Mouse (Mus musculus) CH12.LX (cell line): ENCODE measurements around the gene Rbpms2.
A peak's percentile ranks its signal among the peaks of the same experiment; 100 is the strongest.

Experiments used
- CHD1 ChIP-seq: IDR thresholded peaks from 2 replicates; pipeline ENCODE4 v1.6.1; 2012; ENCODE audit warnings: low read depth, low read length, improper control_type of control experiment, inconsistent platforms
- CHD2 ChIP-seq: IDR thresholded peaks from 2 replicates; pipeline ENCODE4 v1.6.1; 2011; ENCODE audit warnings: low read length, improper control_type of control experiment
- CTCF ChIP-seq, 2 experiments: IDR thresholded peaks in 1 of 2; conservative IDR thresholded peaks in 1 of 2; 2 replicates each; pipeline ENCODE4 v1.5.1; 2011 to 2012; ENCODE audit warnings: low read depth in 2 of 2, low read length in 2 of 2, improper control_type of control experiment in 1 of 2, inconsistent platforms in 1 of 2, mild to moderate bottlenecking in 1 of 2, moderate library complexity in 1 of 2
- E2F4 ChIP-seq: IDR thresholded peaks from 2 replicates; pipeline ENCODE4 v1.6.1; 2011; ENCODE audit warnings: low read depth, low read length, improper control_type of control experiment; ENCODE audit not compliant: insufficient replicate concordance
- EP300 ChIP-seq: IDR thresholded peaks from 2 replicates; pipeline ENCODE4 v1.6.1; 2011; ENCODE audit warnings: low read length, improper control_type of control experiment
- IRF4 ChIP-seq: IDR thresholded peaks from 2 replicates; pipeline ENCODE4 v1.6.1; 2014; ENCODE audit warnings: low read depth, mild to moderate bottlenecking, inconsistent platforms, low read length, improper control_type of control experiment
- MAZ ChIP-seq: IDR thresholded peaks from 2 replicates; pipeline ENCODE4 v1.6.1; 2012; ENCODE audit warnings: low read depth, mild to moderate bottlenecking, inconsistent platforms, low read length, improper control_type of control experiment, moderate library complexity
- POLR2A ChIP-seq: IDR thresholded peaks from 2 replicates; pipeline ENCODE4 v1.6.1; 2011; ENCODE audit warnings: low read depth, mild to moderate bottlenecking, improper control_type of control experiment, low read length
- TCF12 ChIP-seq: IDR thresholded peaks from 2 replicates; pipeline ENCODE4 v1.6.1; 2014; ENCODE audit warnings: low read depth, mild to moderate bottlenecking, inconsistent platforms, low read length, improper control_type of control experiment
- USF2 ChIP-seq: conservative IDR thresholded peaks from 2 replicates; pipeline ENCODE4 v1.6.1; 2011; ENCODE audit warnings: low read depth, low read length, improper control_type of control experiment
- ZMIZ1 ChIP-seq: IDR thresholded peaks from 2 replicates; pipeline ENCODE4 v1.6.1; 2012; ENCODE audit warnings: low read depth, mild to moderate bottlenecking, inconsistent platforms, low read length, improper control_type of control experiment
- ZNF384 ChIP-seq: IDR thresholded peaks from 2 replicates; pipeline ENCODE4 v1.6.1; 2012; ENCODE audit warnings: low read depth, low read length, improper control_type of control experiment, inconsistent platforms

DNA sequence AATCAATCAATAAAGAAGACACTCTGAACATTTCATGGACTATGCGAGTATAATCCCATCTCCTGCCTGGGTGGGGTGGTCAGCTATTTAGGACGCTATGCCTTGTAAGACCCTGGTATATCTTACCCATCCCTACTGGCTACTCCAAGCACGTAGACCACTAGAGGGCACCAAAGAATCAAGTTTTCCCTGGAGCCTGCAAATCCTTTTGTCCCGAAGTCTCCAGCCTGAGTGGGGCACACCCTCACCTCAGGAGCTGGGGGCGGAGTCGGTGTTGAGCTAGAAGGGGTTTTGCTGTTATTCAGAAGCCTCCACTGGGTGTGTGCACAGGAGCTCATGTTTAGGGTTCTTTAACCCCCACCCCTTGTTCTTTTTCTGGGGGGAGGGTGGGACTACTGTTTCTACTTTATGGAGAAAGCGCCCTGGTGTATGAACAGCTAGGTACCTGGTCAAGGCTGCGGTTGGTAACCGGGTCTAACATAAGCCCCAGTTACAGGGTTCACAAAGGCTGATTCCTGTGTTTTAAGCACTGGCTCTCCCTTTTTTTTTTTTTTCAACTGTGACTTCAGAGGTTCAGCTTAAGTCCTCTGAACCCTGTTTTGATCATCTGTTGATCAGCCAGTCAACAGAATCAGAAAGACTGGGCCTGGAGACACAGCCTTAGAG lies 23.8 kb upstream of the Rbpms2 start:
- peak; percentile 34 to 88; a peak in 3 of 4 replicates for TF ChIP-seq CTCF (conservative IDR thresholded peaks at IDR 0.05 in 1 of 2, IDR thresholded peaks at IDR 0.05 in 1 of 2; ENCODE audit: low read depth in 2 of 2, low read length in 2 of 2)
- TF ChIP-seq IRF4 = no peak
- TF ChIP-seq MAZ = no peak
- TF ChIP-seq CHD1 = no peak
- no peak for TF ChIP-seq CHD2
- TF ChIP-seq E2F4 = no peak
- no peak for TF ChIP-seq POLR2A
- TF ChIP-seq ZNF384 = peak; percentile 30
- no peak for TF ChIP-seq ZMIZ1
- TF ChIP-seq EP300 = no peak
- TF ChIP-seq TCF12 = no peak
- TF ChIP-seq USF2 = no peak
